Mouse (Mus musculus): ENCODE results near the gene Gm42906.

DNA sequence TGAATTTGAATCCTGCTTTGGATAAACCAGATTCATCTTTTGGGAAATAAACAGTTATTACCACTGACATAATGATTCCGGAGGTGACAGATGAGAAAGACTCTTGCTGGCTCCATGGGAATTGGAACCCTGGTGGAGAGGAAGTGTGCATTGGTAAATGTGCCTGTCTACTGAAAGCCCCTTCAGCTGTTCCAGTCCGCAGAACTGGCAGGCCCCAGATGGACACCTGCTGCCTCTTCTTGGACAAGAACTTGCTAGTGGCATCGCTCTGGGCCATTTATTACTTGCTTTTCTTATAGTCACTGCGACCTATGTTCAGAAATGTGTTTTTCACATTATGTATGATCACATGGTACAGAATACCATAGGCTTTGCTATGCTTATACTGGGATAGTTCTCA is 197.5 kb downstream of the Gm42906 start:
- TF ChIP-seq CTCF (IDR thresholded peaks at IDR 0.05; ENCODE audit: low read depth) (no peak), EP300 (IDR thresholded peaks at IDR 0.05; ENCODE audit: low read depth) (no peak)

Measured in liver, postnatal 0 days (tissue).